Mouse (Mus musculus): ENCODE measurements around the gene Ces2e. TPM values are rescaled to one million over a fixed set of nuclear protein-coding genes. Genes with fewer than 3 reads are reported as not detected.
"Not testable (repeated sequence)": the region's sequence is repeated elsewhere in the genome, so short reads cannot be mapped to it uniquely, and the experiment has no call there.

Gene Ces2e
- polyA plus RNA-seq (2015; fragmentation: Nextera tagmentation; extraction: Ambion mirVana): 0.64 and 0.73 TPM in 2 replicates

DNA sequence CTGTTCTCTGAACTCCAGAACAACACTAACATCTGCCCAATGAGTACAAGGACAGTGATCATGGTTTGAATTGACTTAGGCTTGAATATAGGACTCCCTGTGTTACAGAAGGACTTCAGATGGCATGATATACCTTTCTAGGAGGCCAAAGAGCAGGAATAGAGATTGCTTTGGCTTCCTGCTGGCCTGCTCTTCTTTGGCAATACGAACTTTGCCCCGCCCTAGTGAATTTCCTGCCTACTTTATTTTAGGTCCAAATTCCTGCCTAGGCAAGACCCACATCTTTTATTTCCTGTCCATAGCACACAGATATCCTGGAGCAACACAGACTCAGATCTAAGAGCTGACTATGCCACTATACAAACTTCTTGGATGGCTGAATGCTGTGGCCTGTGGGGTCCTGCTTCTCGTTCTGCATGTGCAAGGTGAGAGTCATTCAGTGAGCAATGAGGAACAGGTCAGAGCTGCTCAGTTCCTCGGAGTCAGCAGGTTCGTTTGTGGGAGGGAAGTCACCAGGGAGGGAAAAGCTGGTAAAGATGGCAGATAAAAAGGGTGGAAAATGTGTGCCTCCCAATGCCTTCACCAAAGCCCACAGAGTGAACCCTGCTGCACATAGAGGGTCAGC lies at the start of gene Ces2e:
Gene Ces2e (plus strand): TSS at position 289 of the 625 bp plus-strand sequence.
- no peak for ATAC-seq (ENCODE audit: low read depth)
- Histone ChIP-seq H3K4me1 (replicated peaks) (no peaks in the 10 kb centered on the region), H3K9me3 (replicated peaks) (no peaks in the 10 kb centered on the region; the same call in 1 of the 2 replicates), H3K4me3 (replicated peaks) (no peak within 1 kb of the TSS), H3K9ac (no peak within 1 kb of the TSS), H3K27me3 (no peaks in the 10 kb centered on the region), H3K36me3 (no peaks in the 10 kb centered on the region), H3K4me2 (no peak within 1 kb of the TSS), H3K27ac (no peak within 1 kb of the TSS)
- 51% methylated on average over 5 of the region's 5 CpGs for WGBS (ENCODE audit: insufficient replicate concordance)
- DNase-seq: no peak

DNA sequence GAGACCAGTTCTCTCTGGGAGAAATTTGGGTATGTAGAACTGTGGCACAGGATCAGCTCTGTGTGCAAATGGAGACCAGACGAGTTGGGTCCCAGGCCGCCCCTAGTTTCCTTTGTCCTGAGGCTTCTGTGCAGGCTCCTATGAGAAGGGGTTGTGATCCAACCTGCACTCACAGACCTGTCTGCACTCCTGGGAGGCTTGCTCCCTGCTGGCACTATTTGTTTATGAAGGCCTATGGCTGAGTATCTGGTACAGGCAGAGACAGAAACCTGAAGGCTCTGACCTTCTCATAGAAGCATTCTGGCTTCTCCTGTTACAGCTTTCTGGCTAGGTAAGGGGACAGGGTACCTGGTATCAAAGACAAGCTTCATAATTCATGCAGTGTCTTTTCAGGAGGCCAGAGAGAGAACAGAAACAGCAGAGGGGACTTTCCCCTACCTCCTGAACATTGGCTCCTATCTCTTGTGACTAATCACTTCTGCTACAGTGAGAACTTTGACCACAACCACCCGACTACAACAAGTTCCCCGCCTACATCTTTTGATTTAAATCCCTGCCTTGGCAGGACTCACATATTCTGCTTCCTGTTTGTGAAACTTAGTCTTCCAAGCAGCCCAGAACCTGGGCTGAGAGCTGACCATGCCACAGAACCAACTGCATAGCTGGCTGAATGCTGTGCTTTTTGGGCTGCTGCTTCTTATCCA lies 39.7 kb upstream of the Ces2e start:
- not testable (repeated sequence) for ATAC-seq (ENCODE audit: low read depth)

DNA sequence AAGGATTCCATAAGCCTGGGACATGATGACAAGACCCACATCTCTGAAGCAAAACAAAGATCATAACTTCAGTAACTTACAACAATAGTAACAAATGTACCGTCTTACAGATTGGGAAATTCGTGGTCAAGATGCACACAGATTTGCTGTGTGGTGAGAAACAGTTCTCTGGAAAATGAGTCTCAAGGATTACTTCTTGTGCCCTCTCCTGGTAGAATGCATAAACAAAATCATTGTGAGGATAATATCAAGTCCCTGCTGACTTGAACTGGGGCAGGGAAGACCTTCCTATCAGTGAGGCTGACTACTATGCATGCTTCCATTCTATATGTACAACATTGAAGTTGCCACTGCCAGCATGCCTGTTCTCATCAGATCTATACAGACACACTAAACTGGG lies 24.3 kb upstream of the Ces2e start:
- Histone ChIP-seq H3K4me3 (replicated peaks) (no peak overlapping the region), H3K27ac (no peak overlapping the region), H3K36me3 (no peaks in the 10 kb centered on the region), H3K9ac (no peak overlapping the region), H3K4me2 (no peak overlapping the region), H3K9me3 (replicated peaks) (no peaks in the 10 kb centered on the region), H3K4me1 (replicated peaks) (no peaks in the 10 kb centered on the region), H3K27me3 (no peaks in the 10 kb centered on the region)
- WGBS (ENCODE audit: insufficient replicate concordance): 55% methylated on average over 2 of the region's 2 CpGs
- ATAC-seq (ENCODE audit: low read depth) (no peak), DNase-seq (no peak)

More for the DNA sequence above, 39.7 kb upstream of the Ces2e start:
- WGBS (ENCODE audit: insufficient replicate concordance): no CpG with 5 or more reads among the region's 4 CpGs
- H3K27ac ChIP-seq; H3K4me3 ChIP-seq (replicated peaks); H3K36me3 ChIP-seq; DNase-seq; H3K4me1 ChIP-seq (replicated peaks); H3K9ac ChIP-seq; H3K27me3 ChIP-seq; H3K4me2 ChIP-seq; H3K9me3 ChIP-seq (replicated peaks): not testable (repeated sequence)

DNA sequence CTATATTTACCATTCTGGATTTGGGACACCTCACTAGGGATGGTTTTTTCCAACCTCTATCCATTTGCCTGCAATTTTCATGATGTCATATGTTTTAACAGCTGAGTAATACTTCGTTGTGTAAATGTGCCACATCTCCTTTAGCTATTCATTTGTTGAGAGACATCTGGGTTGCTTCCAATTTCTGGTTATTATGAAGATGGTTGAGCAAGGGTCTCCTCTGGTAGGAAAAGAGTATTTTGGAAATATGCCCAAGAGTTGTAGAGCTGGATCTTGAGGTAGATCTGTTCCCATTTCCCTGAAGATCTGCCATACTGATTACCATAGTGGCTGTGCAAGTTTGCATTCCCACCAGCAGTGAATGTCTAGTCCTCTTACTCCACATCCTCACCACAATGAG lies 18.9 kb upstream of the Ces2e start:
- no peak for DNase-seq
- H3K9me3 ChIP-seq (replicated peaks): no peaks in the 10 kb centered on the region
- no peak for ATAC-seq (ENCODE audit: low read depth)
- H3K27ac ChIP-seq: no peak overlapping the region
- no peak overlapping the region for H3K4me2 ChIP-seq
- no peak overlapping the region for H3K9ac ChIP-seq
- H3K27me3 ChIP-seq: no peaks in the 10 kb centered on the region
- H3K4me3 ChIP-seq (replicated peaks): no peak overlapping the region
- WGBS (ENCODE audit: insufficient replicate concordance): 29% methylated on average over 1 of the region's 1 CpGs
- H3K4me1 ChIP-seq (replicated peaks): no peaks in the 10 kb centered on the region
- no peaks in the 10 kb centered on the region for H3K36me3 ChIP-seq

DNA sequence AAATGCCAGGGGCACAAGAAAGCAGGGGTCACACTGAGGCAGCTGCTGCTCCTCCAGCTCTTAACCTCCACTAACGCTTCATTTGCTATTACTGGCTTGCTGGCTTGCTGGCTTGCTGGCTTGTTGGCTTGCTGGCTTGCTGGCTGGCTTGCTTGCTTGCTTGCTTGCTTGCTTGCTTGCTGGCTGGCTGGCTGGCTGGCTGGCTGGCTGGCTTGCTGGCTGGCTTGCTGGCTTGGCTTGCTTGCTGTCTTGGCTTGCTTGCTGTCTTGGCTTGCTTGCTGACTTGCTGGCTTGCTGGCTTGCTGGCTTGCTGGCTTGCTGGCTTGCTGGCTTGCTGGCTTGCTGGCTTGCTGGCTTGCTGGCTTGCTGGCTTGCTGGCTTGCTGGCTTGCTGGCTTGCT lies 17.0 kb upstream of the Ces2e start:
- not testable (repeated sequence) for H3K27ac ChIP-seq; ATAC-seq (ENCODE audit: low read depth); H3K36me3 ChIP-seq; H3K27me3 ChIP-seq; H3K9me3 ChIP-seq (replicated peaks); H3K4me2 ChIP-seq; H3K4me1 ChIP-seq (replicated peaks); DNase-seq; H3K4me3 ChIP-seq (replicated peaks); H3K9ac ChIP-seq
- 67% methylated on average over 1 of the region's 1 CpGs for WGBS (ENCODE audit: insufficient replicate concordance)

DNA sequence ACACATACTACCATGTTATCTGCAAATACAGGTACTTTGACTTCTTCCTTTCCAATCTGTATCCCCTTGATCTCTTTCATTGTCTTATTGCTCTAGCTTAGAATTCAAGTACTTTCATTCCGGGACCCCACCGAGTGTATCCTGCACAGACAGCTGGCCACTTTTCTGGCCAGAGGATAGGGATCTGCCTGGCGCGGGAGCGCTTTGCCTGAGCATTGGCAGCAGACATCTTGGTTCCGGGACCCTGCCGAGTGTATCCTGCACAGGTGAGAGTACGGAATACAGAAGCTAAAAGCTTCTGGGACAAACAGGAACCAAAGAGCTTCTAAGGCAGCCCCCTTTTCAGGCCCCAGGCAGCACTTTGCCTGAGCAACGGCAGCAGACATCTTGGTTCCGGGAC lies 16.4 kb upstream of the Ces2e start:
- H3K36me3 ChIP-seq; H3K4me1 ChIP-seq (replicated peaks); H3K4me3 ChIP-seq (replicated peaks); H3K27me3 ChIP-seq; H3K9ac ChIP-seq; H3K9me3 ChIP-seq (replicated peaks); H3K4me2 ChIP-seq; DNase-seq; H3K27ac ChIP-seq; ATAC-seq (ENCODE audit: low read depth): not testable (repeated sequence)
- WGBS (ENCODE audit: insufficient replicate concordance): 81% methylated on average over 10 of the region's 10 CpGs

DNA sequence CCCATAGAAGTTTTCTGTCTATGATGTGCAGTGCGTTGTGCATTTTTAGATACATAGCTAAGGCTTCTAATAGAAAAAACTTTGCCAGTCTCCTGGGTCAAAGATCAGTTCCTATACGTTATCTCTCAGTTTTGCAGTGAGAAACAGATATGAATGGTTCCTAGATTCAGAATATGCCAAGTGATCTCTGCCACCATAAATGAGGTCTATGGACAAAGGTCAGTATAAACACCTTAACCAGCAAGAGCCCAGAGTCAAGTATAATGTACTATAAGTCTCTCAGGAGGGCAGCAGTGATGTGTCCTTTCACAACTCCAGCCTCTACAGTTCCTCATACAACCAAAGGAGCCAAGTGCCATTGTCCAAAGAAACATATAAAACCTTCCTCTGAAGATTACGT lies 1.2 kb downstream of the Ces2e start:
- Histone ChIP-seq H3K4me3 (replicated peaks) (no peak overlapping the region), H3K4me1 (replicated peaks) (no peaks in the 10 kb centered on the region), H3K9ac (no peak overlapping the region), H3K27ac (no peak overlapping the region), H3K9me3 (replicated peaks) (no peaks in the 10 kb centered on the region; the same call in 1 of the 2 replicates), H3K36me3 (no peaks in the 10 kb centered on the region), H3K27me3 (no peaks in the 10 kb centered on the region), H3K4me2 (no peak overlapping the region)
- ATAC-seq (ENCODE audit: low read depth): no peak
- DNase-seq: no peak
- WGBS (ENCODE audit: insufficient replicate concordance): 57% methylated on average over 3 of the region's 3 CpGs

DNA sequence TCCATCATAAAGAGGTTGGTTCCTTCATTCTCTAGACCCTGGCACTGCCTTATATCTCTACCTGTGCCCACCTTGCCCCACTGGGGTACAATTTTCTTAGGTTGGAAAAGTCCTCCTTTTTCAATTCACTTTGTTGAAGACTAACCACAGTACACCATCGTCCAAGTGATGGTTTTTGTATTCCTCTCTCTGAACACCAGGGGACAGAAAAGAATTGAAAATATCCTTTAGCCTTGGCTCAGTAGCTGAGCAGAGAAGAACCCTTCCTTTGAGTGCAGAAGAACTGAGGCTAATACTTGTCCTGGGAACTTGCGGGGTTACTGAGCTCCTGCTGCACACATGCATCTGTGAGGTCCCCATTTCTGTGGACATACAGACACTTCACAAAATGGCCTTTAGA lies 18.6 kb downstream of the Ces2e start:
- Histone ChIP-seq H3K4me3 (replicated peaks) (no peak overlapping the region), H3K9me3 (replicated peaks) (no peaks in the 10 kb centered on the region), H3K4me1 (replicated peaks) (no peaks in the 10 kb centered on the region), H3K9ac (no peak overlapping the region), H3K36me3 (no peaks in the 10 kb centered on the region), H3K27me3 (no peaks in the 10 kb centered on the region), H3K4me2 (no peak overlapping the region), H3K27ac (no peak overlapping the region)
- ATAC-seq (ENCODE audit: low read depth) (no peak), DNase-seq (no peak)
- 62% methylated on average over 2 of the region's 2 CpGs for WGBS (ENCODE audit: insufficient replicate concordance)

DNA sequence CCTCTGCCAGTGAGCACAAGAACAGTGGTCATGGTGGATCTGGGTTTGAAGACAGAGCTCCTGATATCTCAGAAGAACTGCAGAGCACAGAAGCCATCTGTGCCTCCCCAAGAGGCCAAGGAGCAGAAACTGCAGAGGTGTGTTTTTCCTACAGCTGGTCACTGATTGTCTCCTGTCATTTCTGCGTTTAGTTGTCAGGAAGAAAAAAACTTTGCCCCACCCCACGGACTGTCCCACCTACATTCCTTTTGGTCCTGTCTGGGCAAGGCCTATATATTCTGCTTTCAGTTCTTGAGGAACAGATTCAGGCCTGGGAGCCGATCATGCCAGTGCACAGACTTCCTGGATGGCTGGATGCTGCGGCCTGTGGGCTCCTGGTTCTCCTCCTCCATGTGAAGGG lies 21.0 kb downstream of the Ces2e start, which contains the start of gene Ces2f:
Gene Ces2f (plus strand): TSS at position 301 of the 400 bp plus-strand sequence.
- WGBS (ENCODE audit: insufficient replicate concordance): 51% methylated on average over 4 of the region's 4 CpGs
- H3K4me2 ChIP-seq: no peak within 1 kb of the TSS
- no peaks in the 10 kb centered on the region for H3K27me3 ChIP-seq
- ATAC-seq (ENCODE audit: low read depth) (no peak), DNase-seq (no peak)
- H3K27ac ChIP-seq: no peak within 1 kb of the TSS
- H3K9me3 ChIP-seq (replicated peaks): no peaks in the 10 kb centered on the region
- H3K4me3 ChIP-seq (replicated peaks): no peak within 1 kb of the TSS
- no peaks in the 10 kb centered on the region for H3K4me1 ChIP-seq (replicated peaks)
- no peak within 1 kb of the TSS for H3K9ac ChIP-seq
- H3K36me3 ChIP-seq: no peaks in the 10 kb centered on the region

DNA sequence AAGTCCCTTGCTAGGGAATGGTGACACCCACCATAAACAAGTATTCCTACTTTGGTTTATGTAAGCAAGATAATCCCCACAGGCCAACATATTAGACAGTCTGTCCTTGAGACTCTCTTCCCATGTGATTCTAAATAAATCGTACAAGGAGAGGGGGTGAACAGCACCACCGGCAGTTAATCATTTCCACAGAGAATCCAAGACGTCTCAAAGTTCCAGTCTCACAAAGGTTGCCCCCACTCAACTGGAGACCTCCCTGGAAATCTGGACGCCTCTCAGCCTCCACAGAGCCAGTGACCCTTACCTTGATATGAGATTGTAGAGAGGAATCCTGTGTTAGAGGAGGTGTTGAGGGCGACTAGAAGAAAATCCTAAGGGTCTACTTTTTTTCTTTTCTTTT lies 23.0 kb downstream of the Ces2e start:
- Histone ChIP-seq H3K27ac (no peak overlapping the region), H3K36me3 (no peaks in the 10 kb centered on the region), H3K9me3 (replicated peaks) (no peaks in the 10 kb centered on the region), H3K9ac (no peak overlapping the region), H3K4me2 (no peak overlapping the region), H3K4me3 (replicated peaks) (no peak overlapping the region), H3K4me1 (replicated peaks) (no peaks in the 10 kb centered on the region), H3K27me3 (no peaks in the 10 kb centered on the region)
- WGBS (ENCODE audit: insufficient replicate concordance): 60% methylated on average over 5 of the region's 5 CpGs
- DNase-seq: no peak
- ATAC-seq (ENCODE audit: low read depth): no peak

DNA sequence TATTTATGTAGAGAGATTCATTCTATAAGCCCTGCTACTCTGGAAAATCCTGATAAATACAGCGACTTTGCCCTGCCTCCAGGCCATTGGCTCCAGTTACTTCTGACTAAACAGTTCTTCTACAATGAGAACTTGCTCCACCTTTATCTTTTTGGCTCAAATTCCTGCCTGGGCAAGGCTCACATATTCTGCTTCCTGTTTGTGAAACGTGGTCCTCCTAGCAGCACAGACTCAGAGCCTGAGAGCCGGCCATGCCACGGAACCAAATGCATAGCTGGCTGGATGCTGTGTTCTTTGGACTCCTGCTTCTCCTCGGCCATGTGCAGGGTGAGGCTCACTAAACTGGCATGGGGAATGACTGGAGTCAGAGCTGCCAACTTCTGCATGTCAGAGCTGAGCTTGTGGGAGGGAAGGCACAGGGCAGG lies 35.5 kb downstream of the Ces2e start, which contains the start of gene Ces2g:
Gene Ces2g (plus strand): TSS at position 182 of the 425 bp plus-strand sequence.
- Histone ChIP-seq H3K27ac (peak within 1 kb of the TSS; percentile 88), H3K36me3 (peaks cover 26% of the 10 kb centered on the region), H3K9me3 (replicated peaks) (no peaks in the 10 kb centered on the region), H3K4me2 (peak within 1 kb of the TSS; percentile 64), H3K9ac (peak within 1 kb of the TSS; percentile 77), H3K4me3 (replicated peaks) (peak within 1 kb of the TSS; percentile 61), H3K27me3 (no peaks in the 10 kb centered on the region), H3K4me1 (replicated peaks) (peaks cover 33% of the 10 kb centered on the region)
- DNase-seq: peak; percentile 13
- 35% methylated on average over 5 of the region's 5 CpGs for WGBS (ENCODE audit: insufficient replicate concordance)
- peak; percentile 35 for ATAC-seq (ENCODE audit: low read depth)

Data from liver, embryonic 13.5 days (tissue).